Mouse (Mus musculus): Measurements from ENCODE around the gene Mast1.

- TF ChIP-seq CTCF (IDR thresholded peaks at IDR 0.05; ENCODE audit: low read depth), result 0 out of 2 replicates have a peak, but pooled peaks have one; percentile 4
- TF ChIP-seq EP300 (IDR thresholded peaks at IDR 0.05; ENCODE audit: low read depth), result no peak
Observed at GRCm38 (mm10) chr8:84985684-84986378, 48.7 kb upstream of the Mast1 start.
